Mouse (Mus musculus): Measurements from ENCODE around the gene Nfu1.

DNA sequence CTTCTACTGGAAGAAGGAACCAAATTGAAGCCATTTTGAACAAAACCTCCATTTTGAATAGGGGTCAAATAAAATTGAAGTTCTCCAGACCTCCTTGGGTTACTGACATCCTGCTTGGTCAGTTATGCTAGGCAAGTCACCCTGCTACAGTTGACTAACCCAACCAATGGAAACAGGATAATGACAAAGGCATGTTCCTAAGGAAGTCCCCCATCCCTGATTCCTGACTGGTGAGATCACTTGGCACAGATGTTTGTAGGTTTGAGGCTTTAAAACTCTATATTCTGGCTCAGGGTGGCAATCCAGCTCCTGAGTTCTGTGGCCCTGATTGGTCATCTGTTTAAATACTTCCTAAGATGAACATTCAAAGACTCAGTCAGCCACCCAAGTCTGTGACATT is 3.5 kb upstream of the Nfu1 start:
- TF ChIP-seq CTCF (IDR thresholded peaks at IDR 0.05; ENCODE audit: borderline replicate concordance, insufficient read depth, low read depth, low read length) (no peak), POLR2A (IDR thresholded peaks at IDR 0.05; ENCODE audit: borderline replicate concordance, insufficient read depth, low read length) (no peak)
